Mouse (Mus musculus): ENCODE measurements around the gene Reps1.

Reps1 gene

GRCm38 (mm10) chr10:18139615-18140014 lies 84.0 kb downstream of the Reps1 start:
- no peak for DNase-seq (ENCODE audit: low spot score)

GRCm38 (mm10) chr10:18141389-18141788 lies 85.7 kb downstream of the Reps1 start:
- no peak for DNase-seq (ENCODE audit: low spot score)

- no peak for DNase-seq (ENCODE audit: low spot score)
These were observed 86.6 kb downstream of the Reps1 start for GRCm38 (mm10) chr10:18142231-18142630.

GRCm38 (mm10) chr10:18147224-18147623 lies 91.6 kb downstream of the Reps1 start:
- no peak for DNase-seq (ENCODE audit: low spot score)

- DNase-seq (ENCODE audit: low spot score) = no peak
These were observed 106.8 kb downstream of the Reps1 start for GRCm38 (mm10) chr10:18162435-18162971.
